In the genomic region with DNA sequence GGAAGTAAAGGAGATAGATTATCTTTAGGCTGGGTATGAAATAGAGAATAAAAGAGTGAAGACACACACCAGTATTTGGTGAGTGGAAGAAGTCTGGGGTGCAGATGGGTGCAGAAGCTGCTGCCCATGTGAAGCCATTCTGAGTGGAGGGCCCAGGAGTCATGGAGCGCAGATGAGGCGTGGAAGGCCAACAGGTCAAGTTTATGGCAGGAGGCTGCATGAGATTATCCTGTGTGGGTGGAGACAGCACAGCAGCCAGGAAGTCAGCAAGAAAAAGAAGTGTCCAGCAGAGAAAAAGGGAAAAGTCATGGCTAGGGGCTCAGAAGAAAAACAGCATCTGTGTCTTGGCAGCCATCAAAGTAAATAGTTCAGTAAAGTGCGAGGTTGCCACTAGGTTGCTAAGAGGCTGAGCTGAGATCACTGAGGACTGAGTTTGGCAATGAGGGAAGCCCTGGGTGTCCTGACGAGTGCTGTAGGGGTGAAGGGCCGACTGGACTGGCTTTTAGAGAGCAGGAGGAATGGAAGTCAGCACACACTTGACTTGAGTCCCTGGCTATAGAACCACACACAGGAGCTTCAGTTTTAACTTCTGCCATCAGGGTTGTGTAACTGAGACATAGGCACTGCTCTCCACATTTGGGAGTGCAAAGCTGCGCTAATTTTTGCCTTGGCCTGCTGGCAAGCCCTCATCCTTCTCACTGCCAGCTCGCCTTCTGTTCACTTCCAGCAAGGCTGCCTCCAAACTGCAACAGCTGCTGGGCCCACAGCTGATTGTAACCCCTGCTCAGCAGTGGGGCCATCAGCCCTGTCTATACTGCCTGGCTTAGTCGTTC, we compare ENCODE assay signal across 8 mouse cellular contexts. TPM values are rescaled to one million over a fixed set of nuclear protein-coding genes. Genes with fewer than 3 reads are reported as not detected.
A peak's percentile ranks its signal among the peaks of the same experiment; 100 is the strongest.
DNase-seq lines count a peak whose midpoint lies in the region.

No protein-coding gene starts in this region.

- intact Hi-C loops in gastrocnemius, postnatal 14 days (cut with DNase I; ENCODE audit: low total_unique reads) = no loop called here

- peak; percentile 37 for DNase-seq in NIH3T3 (ENCODE audit: low read depth)
- DNase-seq in cerebellum, adult 11 months = peak; percentile 72
- DNase-seq in gastrocnemius, postnatal 14 days = peak; percentile 78
- peak; percentile 75 for DNase-seq in layer of hippocampus, adult 11-12 months (ENCODE audit: low spot score)
- DNase-seq in lung, postnatal 25 days (ENCODE audit: low spot score) = peak; percentile 10
- DNase-seq in yolk sac, embryonic 10.5 days (ENCODE audit: low spot score) = no peak
- no peak for DNase-seq in spleen, postnatal 14 days (ENCODE audit: low spot score in 2 of 2)
- no peak for DNase-seq in urinary bladder, postnatal 14 days (ENCODE audit: low spot score)

RNA-seq across cellular contexts. Expression of gene Ttc17, which starts 8.1 kb away (rescaled TPM):
- total RNA-seq in gastrocnemius, postnatal 14 days (2021) = 10 to 100 TPM; 13.7 to 15.3 TPM

RNA-seq across cellular contexts. Expression of gene Api5, which starts 39.6 kb away (rescaled TPM):
- total RNA-seq in gastrocnemius, postnatal 14 days (2021) = 10 to 100 TPM; 17.5 to 22.0 TPM

Comparison
In these comparisons a context has a peak if more than half of its experiments do, and no peak if none do; other contexts are left out.
1. DNase-seq: peak in NIH3T3 (single experiment), cerebellum, adult 11 months (single experiment), gastrocnemius, postnatal 14 days (single experiment), layer of hippocampus, adult 11-12 months (single experiment) and lung, postnatal 25 days (single experiment); none in yolk sac, embryonic 10.5 days (single experiment), spleen, postnatal 14 days (0 of 2) and urinary bladder, postnatal 14 days (single experiment).